Mouse (Mus musculus) adrenal gland, postnatal 14 days (tissue): Measurements from ENCODE around the gene 1110004F10Rik. TPM values are rescaled to one million over a fixed set of nuclear protein-coding genes. Genes with fewer than 3 reads are reported as not detected.
A peak's percentile ranks its signal among the peaks of the same experiment; 100 is the strongest.

Experiments used
- DNase-seq: peaks from one replicate; pipeline ENCODE4 v3.0.0; 2021; ENCODE audit warnings: mixed read lengths
- total RNA-seq: library from RNA; stranded (reverse); gene quantifications from 2 replicates; pipeline ENCODE4 v1.2.3, GENCODE M21; 2021

The 1110004F10Rik gene
- total RNA-seq, 1 experiment from 2014 or later, result 102 TPM

GRCm38 (mm10) chr7:116137671-116138070 is 98.5 kb downstream of the 1110004F10Rik start:
- DNase-seq, result no peak

- no peak for DNase-seq
Measured at GRCm38 (mm10) chr7:116145030-116145429, 105.8 kb downstream of the 1110004F10Rik start.

DNA sequence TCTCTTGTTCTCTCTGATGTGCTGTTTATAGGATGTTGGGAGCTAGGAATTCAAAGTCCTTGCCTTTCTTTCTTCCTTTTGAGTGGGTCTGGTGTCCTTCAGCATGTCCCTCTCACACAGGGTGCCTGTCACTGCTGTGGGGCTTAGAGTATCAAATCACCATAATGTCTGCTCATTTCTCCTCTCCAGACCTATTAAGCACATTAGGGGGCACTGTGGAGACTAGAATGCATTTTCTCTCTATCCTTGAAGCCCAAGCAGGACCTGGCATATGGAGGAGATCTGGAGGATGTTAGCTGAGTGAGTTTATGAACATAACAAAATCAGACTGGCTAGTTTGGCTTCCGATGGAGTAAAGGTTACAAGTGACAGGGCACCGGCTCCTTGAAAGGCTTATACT is 107.9 kb downstream of the 1110004F10Rik start:
- no peak for DNase-seq

DNA sequence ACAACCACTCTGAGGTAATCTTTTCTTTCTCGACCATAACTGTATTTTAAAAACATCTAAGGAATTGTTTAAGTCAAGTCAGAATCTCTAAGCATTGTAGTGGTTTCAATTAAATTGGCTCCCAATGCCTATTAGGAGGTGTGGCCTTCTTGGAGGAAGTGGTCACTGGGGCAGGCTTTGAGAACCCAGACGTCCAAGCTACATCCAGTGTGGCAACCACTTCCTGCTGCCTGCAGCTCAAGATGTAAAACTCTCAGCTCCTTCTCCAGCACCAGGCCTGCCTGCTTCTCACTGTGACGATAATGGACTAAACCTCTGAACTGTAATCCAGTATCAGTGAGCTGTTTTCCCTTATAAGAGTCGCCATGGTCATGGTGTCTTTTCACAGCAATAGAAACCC is 110.4 kb downstream of the 1110004F10Rik start:
- DNase-seq, result no peak

- DNase-seq, result peak; percentile 63
Measured at GRCm38 (mm10) chr7:116153781-116154368, 114.7 kb downstream of the 1110004F10Rik start.

Other genes starting within 250 kb of the 1110004F10Rik start
- gene Sox6, start 601 bp upstream of the 1110004F10Rik start, total RNA-seq, result 36.3 and 48.7 TPM in 2 replicates
- gene Gm4353, start 45.2 kb downstream of the 1110004F10Rik start, total RNA-seq, result 4.2 and 5.1 TPM in 2 replicates